Mouse (Mus musculus): ENCODE measurements at regions not wholly inside any gene's neighbourhood (a gene's known extent, or its start where the extent isn't known, plus 50 kb on each side); places are given as distances from the start of the nearest gene placed in this dataset.

GRCm38 (mm10) chr11:92405818-92406217, 692.0 kb upstream of the Car10 start:
- peak; percentile 14 for DNase-seq (ENCODE audit: inconsistent ontology term)

GRCm38 (mm10) chr11:92451372-92451771, 646.5 kb upstream of the Car10 start:
- DNase-seq (ENCODE audit: inconsistent ontology term), result peak; percentile 48

GRCm38 (mm10) chr11:92495291-92495690, 602.5 kb upstream of the Car10 start:
- peak; percentile 25 for DNase-seq (ENCODE audit: inconsistent ontology term)

Measured in Muller cell, postnatal 12 days (primary cell).